Mouse (Mus musculus) liver, postnatal 0 days (tissue): ENCODE measurements around the gene Dclk1.

ENCODE experiments used
- CTCF ChIP-seq: sonication (generic); IDR thresholded peaks from 2 replicates; pipeline ENCODE4 v1.5.1; 2016; ENCODE audit warnings: antibody characterized with exemption, low read depth
- EP300 ChIP-seq: IDR thresholded peaks from 2 replicates; pipeline ENCODE4 v1.6.1; 2016; ENCODE audit warnings: antibody characterized with exemption, low read depth, mild to moderate bottlenecking

DNA sequence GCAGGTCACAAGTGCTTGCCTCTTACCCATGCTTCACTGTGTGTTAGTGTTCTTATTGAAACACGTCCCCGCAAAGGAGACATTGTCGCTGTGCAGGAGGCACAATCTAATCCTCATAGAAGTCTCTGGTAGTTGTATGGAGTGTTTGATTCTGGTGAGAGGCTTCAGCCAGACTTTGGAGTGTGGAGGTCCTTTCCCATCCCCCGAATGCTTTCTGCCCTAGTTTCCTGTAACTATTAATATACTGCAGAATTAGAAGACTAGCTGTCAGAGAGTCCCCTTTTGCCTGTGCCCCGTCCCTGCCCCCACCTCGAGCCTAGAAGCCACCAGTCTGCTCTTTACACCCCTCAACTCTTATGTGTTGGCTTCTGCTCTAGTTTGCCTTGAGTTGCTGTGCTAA lies 30.4 kb downstream of the Dclk1 start:
- TF ChIP-seq CTCF (no peak), EP300 (no peak)
